Mouse (Mus musculus): ENCODE measurements around the gene Efcab11. TPM values are rescaled to one million over a fixed set of nuclear protein-coding genes. Genes with fewer than 3 reads are reported as not detected.

Gene Efcab11
- polyA plus RNA-seq, 1 experiment from 2014 or later = 24.9 TPM

Other genes starting within 250 kb of the Efcab11 start
- 90.5 and 95.6 TPM in 2 replicates for gene Tdp1, start 78 bp upstream of the Efcab11 start, polyA plus RNA-seq (2016; fragmentation: Nextera tagmentation; extraction: Ambion mirVana)
- 0.16 and 0.38 TPM in 2 replicates for gene Kcnk13, start 80.1 kb upstream of the Efcab11 start, polyA plus RNA-seq (2016; fragmentation: Nextera tagmentation; extraction: Ambion mirVana)
- gene Psmc1, start 225.7 kb upstream of the Efcab11 start, polyA plus RNA-seq (2016; fragmentation: Nextera tagmentation; extraction: Ambion mirVana) = 414 and 431 TPM in 2 replicates